Mouse (Mus musculus): Measurements from ENCODE around the gene Rnf144b.

Gene Rnf144b

GRCm38 (mm10) chr13:47248289-47249010 lies 126.0 kb downstream of the Rnf144b start:
- in situ Hi-C loops (cut with MboI; ENCODE audit: unreplicated experiment in 2 of 2) = no loop called here

GRCm38 (mm10) chr13:47250615-47251014 lies 128.2 kb downstream of the Rnf144b start:
- in situ Hi-C loops (cut with MboI; ENCODE audit: unreplicated experiment in 2 of 2) = no loop called here

GRCm38 (mm10) chr13:47251114-47251764 lies 128.8 kb downstream of the Rnf144b start:
- in situ Hi-C loops (cut with MboI; ENCODE audit: unreplicated experiment in 2 of 2) = no loop called here

GRCm38 (mm10) chr13:47253711-47254110 lies 131.3 kb downstream of the Rnf144b start:
- in situ Hi-C loops (cut with MboI; ENCODE audit: unreplicated experiment in 2 of 2) = no loop called here

GRCm38 (mm10) chr13:47259297-47259696 lies 136.8 kb downstream of the Rnf144b start:
- in situ Hi-C loops (cut with MboI; ENCODE audit: unreplicated experiment in 2 of 2) = no loop called here

GRCm38 (mm10) chr13:47261961-47262360 lies 139.5 kb downstream of the Rnf144b start:
- in situ Hi-C loops (cut with MboI; ENCODE audit: unreplicated experiment in 2 of 2) = no loop called here

GRCm38 (mm10) chr13:47264382-47264781 lies 141.9 kb downstream of the Rnf144b start:
- in situ Hi-C loops (cut with MboI; ENCODE audit: unreplicated experiment in 2 of 2) = no loop called here

- in situ Hi-C loops (cut with MboI; ENCODE audit: unreplicated experiment in 2 of 2) = no loop called here
Measured at GRCm38 (mm10) chr13:47266411-47266810, 144.0 kb downstream of the Rnf144b start.

GRCm38 (mm10) chr13:47268227-47268626 lies 145.8 kb downstream of the Rnf144b start:
- in situ Hi-C loops (cut with MboI; ENCODE audit: unreplicated experiment in 2 of 2) = no loop called here

- in situ Hi-C loops (cut with MboI; ENCODE audit: unreplicated experiment in 2 of 2) = no loop called here
Measured at GRCm38 (mm10) chr13:47272928-47273327, 150.5 kb downstream of the Rnf144b start.

GRCm38 (mm10) chr13:47273487-47273886 lies 151.0 kb downstream of the Rnf144b start:
- in situ Hi-C loops (cut with MboI; ENCODE audit: unreplicated experiment in 2 of 2) = no loop called here

GRCm38 (mm10) chr13:47274139-47274538 lies 151.7 kb downstream of the Rnf144b start:
- in situ Hi-C loops (cut with MboI; ENCODE audit: unreplicated experiment in 2 of 2) = no loop called here

- in situ Hi-C loops (cut with MboI; ENCODE audit: unreplicated experiment in 2 of 2) = loop anchor here (25.0 kb wide), 4 partner anchors 440 to 1740 kb away; no protein-coding TSS in a partner anchor
Measured at GRCm38 (mm10) chr13:47277000-47277823, 154.8 kb downstream of the Rnf144b start.

GRCm38 (mm10) chr13:47277824-47278290 lies 155.4 kb downstream of the Rnf144b start:
- in situ Hi-C loops (cut with MboI; ENCODE audit: unreplicated experiment in 2 of 2) = loop anchor here (25.0 kb wide), 4 partner anchors 441 to 1741 kb away; no protein-coding TSS in a partner anchor

- in situ Hi-C loops (cut with MboI; ENCODE audit: unreplicated experiment in 2 of 2) = loop anchor here (10.0 to 25.0 kb wide), 7 partner anchors 197 to 1745 kb away; no protein-coding TSS in a partner anchor
Measured at GRCm38 (mm10) chr13:47282221-47282620, 159.8 kb downstream of the Rnf144b start.

GRCm38 (mm10) chr13:47288449-47288848 lies 166.0 kb downstream of the Rnf144b start:
- in situ Hi-C loops (cut with MboI; ENCODE audit: unreplicated experiment in 2 of 2) = loop anchor here (10.0 to 25.0 kb wide), 7 partner anchors 204 to 1751 kb away; no protein-coding TSS in a partner anchor

- in situ Hi-C loops (cut with MboI; ENCODE audit: unreplicated experiment in 2 of 2) = loop anchor here (25.0 kb wide), 4 partner anchors 459 to 1759 kb away; no protein-coding TSS in a partner anchor
Measured at GRCm38 (mm10) chr13:47296465-47296864, 174.0 kb downstream of the Rnf144b start.
